Mouse (Mus musculus) forebrain, embryonic 16.5 days (tissue): ENCODE measurements around the gene Alkbh6. TPM values are rescaled to one million over a fixed set of nuclear protein-coding genes. Genes with fewer than 3 reads are reported as not detected.

Experiments used
- ATAC-seq: fragments of 200-750 bp; cut with Nextera tagmentation; 2 replicates; pipeline ENCODE4 v1.8.0; 2017; ENCODE audit warnings: mild to moderate bottlenecking, moderate library complexity
- H3K27ac ChIP-seq: fragments of 300-500 bp; sonication (generic); 2 replicates; pipeline ENCODE4 v1.5.1; 2014; ENCODE audit warnings: low read length, control low read depth
- H3K27me3 ChIP-seq: fragments of 300-500 bp; sonication (generic); replicated peaks from 2 replicates; pipeline ENCODE4 v1.6.1; 2014; ENCODE audit warnings: low read length; ENCODE audit not compliant: control insufficient read depth, insufficient read depth
- H3K36me3 ChIP-seq: fragments of 300-500 bp; sonication (generic); 2 replicates; pipeline ENCODE4 v1.6.1; 2014; ENCODE audit not compliant: control insufficient read depth, insufficient read depth
- H3K4me1 ChIP-seq: fragments of 300-500 bp; sonication (generic); replicated peaks from 2 replicates; pipeline ENCODE4 v1.6.1; 2014; ENCODE audit warnings: low read length; ENCODE audit not compliant: control insufficient read depth, insufficient read depth
- H3K4me2 ChIP-seq: fragments of 300-500 bp; sonication (generic); 2 replicates; pipeline ENCODE4 v1.6.1; 2014; ENCODE audit warnings: mild to moderate bottlenecking, low read length, control low read depth
- H3K4me3 ChIP-seq: fragments of 300-500 bp; sonication (generic); replicated peaks from 2 replicates; pipeline ENCODE4 v1.5.1; 2014; ENCODE audit warnings: mild to moderate bottlenecking, low read length, control low read depth
- H3K9ac ChIP-seq: fragments of 300-500 bp; sonication (generic); replicated peaks from 2 replicates; pipeline ENCODE4 v1.6.1; 2014; ENCODE audit warnings: low read depth, low read length, control low read depth
- H3K9me3 ChIP-seq: fragments of 300-500 bp; sonication (generic); 2 replicates; pipeline ENCODE4 v1.6.1; 2016; ENCODE audit warnings: low read length; ENCODE audit not compliant: control insufficient read depth
- WGBS: fragments of 180-500 bp; shearing (Covaris S2); extraction: QIAGEN DNeasy Blood & Tissue Kit; methylation state at CpG from one replicate; pipeline ENCODE4 v1.1.7; 2014; 5-methylcytosine and 5-hydroxymethylcytosine counted together
- polyA plus RNA-seq: library from polyadenylated mRNA; unstranded; fragments of >200 nt; fragmentation: Nextera tagmentation; extraction: Ambion mirVana; gene quantifications from 2 replicates; pipeline ENCODE4 v1.2.1, GENCODE M21; 2015

Alkbh6 gene
- polyA plus RNA-seq, 1 experiment from 2014 or later: 104 TPM

DNA sequence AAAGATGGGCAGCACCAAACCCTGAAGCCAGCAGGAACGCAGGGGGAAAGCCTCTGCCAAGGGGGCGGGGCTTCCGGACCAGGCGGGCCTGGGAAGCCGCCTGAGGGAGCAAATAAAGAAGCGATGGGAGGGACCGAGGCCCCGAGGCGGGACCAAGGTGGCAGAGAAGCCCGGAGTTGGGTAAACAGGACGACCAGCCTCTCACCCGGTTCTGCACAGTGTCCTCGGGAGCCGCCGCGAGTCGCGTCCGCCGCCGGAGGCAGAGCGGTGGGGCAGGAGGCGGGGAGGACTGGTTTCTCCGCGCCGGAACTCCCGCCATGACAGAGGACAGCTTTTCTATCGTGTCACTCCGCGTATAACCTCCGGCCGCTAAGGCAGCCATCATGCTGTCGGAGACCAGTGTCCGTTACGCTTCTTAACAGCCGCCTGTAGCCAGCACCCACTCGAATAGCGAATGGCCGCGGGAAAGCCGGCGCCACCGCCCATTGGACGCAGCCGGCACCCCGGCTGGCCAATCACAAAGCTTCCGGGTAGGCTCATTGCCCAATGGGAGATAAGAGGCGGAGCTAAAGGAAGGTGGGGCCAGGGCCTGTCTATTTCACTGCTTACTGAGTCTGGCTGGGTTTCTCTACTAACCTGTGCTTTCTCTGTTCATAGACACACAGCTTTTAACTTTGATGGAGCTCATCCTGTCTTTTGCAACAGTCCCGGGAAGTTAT is 28.4 kb upstream of the Alkbh6 start, which contains the start of the genes Thap8 and Wdr62:
Gene Thap8, plus strand, starts transcription at position 144 of the 719 bp plus-strand sequence.
Gene Wdr62, minus strand, starts transcription at position 469 of the 719 bp plus-strand sequence.
- peak within 1 kb of the TSS; percentile 98 for H3K4me2 ChIP-seq
- peak within 1 kb of the TSS; percentile 81 for H3K4me3 ChIP-seq
- under 1% methylated on average over 49 of the region's 49 CpGs for WGBS
- H3K36me3 ChIP-seq: no peaks in the 10 kb centered on the region
- no peaks in the 10 kb centered on the region for H3K27me3 ChIP-seq
- peak; percentile 97 for ATAC-seq
- H3K4me1 ChIP-seq: peaks cover 10% of the 10 kb centered on the region
- H3K27ac ChIP-seq: peak within 1 kb of the TSS; percentile 100
- peak within 1 kb of the TSS; percentile 68 for H3K9ac ChIP-seq
- no peaks in the 10 kb centered on the region for H3K9me3 ChIP-seq

DNA sequence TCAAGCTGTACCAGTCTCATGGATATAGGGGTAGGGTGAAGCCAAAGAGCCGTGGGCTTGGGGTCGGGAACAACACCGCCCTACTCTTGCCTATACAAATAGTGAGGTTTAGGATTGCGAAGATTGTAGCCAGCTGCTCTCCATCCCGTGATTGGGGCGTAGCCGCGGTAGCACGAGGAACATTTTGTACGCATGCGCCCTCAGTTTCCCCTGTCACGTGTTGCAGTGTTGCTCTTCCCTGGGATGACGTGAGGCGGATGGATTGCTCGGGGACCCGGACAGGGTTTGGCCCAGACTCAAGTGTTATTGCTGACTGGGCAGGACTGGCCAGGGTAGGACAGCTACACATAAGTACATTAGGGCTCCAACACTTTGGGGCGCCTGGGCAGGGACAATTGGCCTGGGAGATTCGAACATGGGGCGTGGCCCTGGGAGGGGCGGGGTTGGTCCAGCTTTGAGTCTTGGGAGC is 27.8 kb upstream of the Alkbh6 start:
- peak; percentile 79 for ATAC-seq
- H3K27me3 ChIP-seq: no peaks in the 10 kb centered on the region

DNA sequence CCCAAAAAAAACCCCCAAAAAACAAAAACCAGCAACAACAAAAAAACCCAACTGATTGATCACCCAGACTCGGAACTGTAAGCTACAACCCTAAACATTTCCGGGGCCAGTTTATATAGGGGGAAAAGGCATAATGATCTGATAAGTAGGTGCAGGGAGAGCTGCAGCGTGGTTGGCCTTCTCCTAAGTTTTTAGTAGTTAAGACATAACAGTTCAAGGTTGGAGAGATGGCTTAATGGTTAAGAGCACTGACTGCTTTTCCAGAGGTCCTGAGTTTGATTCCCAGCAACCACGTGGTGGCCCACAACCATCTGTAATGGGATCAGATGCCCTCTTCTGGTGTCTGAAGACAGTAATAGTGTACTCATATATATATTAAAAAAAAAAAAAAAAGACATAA is 27.0 kb upstream of the Alkbh6 start:
- Histone ChIP-seq H3K4me3 (no peak overlapping the region), H3K4me2 (no peak overlapping the region), H3K4me1 (peaks cover 10% of the 10 kb centered on the region), H3K9me3 (no peaks in the 10 kb centered on the region), H3K36me3 (no peaks in the 10 kb centered on the region), H3K27ac (no peak overlapping the region), H3K9ac (no peak overlapping the region), H3K27me3 (no peaks in the 10 kb centered on the region)
- 80% methylated on average over 4 of the region's 4 CpGs for whole genome bisulfite sequencing
- ATAC-seq: no peak

More for the DNA sequence above, 27.8 kb upstream of the Alkbh6 start:
- Histone ChIP-seq H3K9ac (peak overlapping the region; percentile 68), H3K4me1 (peaks cover 10% of the 10 kb centered on the region), H3K9me3 (no peaks in the 10 kb centered on the region), H3K4me2 (peak overlapping the region; percentile 98), H3K4me3 (peak overlapping the region; percentile 81), H3K27ac (peak overlapping the region; percentile 100), H3K36me3 (no peaks in the 10 kb centered on the region)
- WGBS: under 1% methylated on average over 20 of the region's 20 CpGs

DNA sequence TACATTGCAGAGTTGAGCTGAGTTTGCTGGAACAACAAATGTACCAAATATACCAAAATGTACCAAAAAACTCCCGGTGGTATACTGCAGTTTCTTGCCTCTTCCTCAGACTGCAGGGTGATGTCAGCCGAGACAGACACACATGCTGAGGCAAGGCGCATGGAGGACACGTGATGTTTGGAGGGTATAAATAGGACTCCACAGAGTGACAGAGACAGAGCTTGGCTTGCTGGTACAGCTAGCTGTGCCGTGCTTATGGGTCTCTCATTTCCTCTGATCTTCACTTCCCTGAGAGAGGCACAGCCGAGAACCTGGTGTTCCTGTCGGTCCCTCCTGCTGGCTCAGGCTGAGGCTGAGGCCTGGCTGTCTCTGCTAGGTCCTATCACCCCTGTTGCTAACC is 25.8 kb upstream of the Alkbh6 start:
- H3K4me1 ChIP-seq: peaks cover 10% of the 10 kb centered on the region

DNA sequence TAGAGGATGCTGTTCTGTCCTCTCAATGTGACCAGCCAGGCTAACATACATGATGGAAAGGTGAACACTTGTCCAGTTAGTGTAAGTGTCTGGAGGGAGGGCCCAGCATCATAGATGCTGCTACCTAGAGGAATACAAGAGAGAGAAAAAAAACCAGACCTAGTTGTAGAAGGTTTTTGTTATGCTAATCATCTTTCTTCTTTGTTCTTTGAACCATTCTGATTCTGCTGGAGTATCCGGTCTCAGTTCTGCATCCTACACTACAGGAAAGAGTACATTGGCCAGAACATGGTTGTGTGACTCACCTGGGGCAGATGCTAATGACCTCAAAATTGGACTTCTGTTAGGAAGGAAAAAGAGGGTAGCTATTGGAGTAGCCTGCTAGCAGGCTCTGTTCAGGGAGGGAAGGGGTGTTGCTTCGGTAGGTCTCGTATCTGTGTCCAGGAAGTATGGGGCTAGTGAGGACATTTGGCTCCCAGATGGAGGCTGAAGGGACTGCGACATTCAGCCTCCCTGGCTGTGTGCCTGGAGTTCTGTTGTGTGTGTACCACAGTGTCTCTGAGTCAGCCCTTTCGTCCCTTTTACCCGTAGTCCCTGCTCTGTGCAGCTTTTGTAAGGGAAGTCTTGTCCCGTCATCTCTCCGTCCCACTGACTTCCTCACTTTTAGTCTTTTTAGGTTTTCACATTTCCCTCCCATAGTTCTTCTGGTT is 21.7 kb upstream of the Alkbh6 start:
- Histone ChIP-seq H3K36me3 (no peaks in the 10 kb centered on the region), H3K27ac (no peak overlapping the region), H3K4me3 (no peak overlapping the region), H3K27me3 (no peaks in the 10 kb centered on the region), H3K9ac (no peak overlapping the region), H3K4me1 (peaks cover 5% of the 10 kb centered on the region), H3K4me2 (no peak overlapping the region), H3K9me3 (no peaks in the 10 kb centered on the region)
- WGBS: 35% methylated on average over 8 of the region's 8 CpGs
- ATAC-seq: no peak

More for the DNA sequence above, 25.8 kb upstream of the Alkbh6 start:
- Histone ChIP-seq H3K9ac (no peak overlapping the region), H3K27me3 (no peaks in the 10 kb centered on the region), H3K4me3 (no peak overlapping the region), H3K4me2 (no peak overlapping the region), H3K9me3 (no peaks in the 10 kb centered on the region), H3K27ac (no peak overlapping the region), H3K36me3 (no peaks in the 10 kb centered on the region)
- no peak for ATAC-seq
- WGBS: 74% methylated on average over 7 of the region's 7 CpGs

DNA sequence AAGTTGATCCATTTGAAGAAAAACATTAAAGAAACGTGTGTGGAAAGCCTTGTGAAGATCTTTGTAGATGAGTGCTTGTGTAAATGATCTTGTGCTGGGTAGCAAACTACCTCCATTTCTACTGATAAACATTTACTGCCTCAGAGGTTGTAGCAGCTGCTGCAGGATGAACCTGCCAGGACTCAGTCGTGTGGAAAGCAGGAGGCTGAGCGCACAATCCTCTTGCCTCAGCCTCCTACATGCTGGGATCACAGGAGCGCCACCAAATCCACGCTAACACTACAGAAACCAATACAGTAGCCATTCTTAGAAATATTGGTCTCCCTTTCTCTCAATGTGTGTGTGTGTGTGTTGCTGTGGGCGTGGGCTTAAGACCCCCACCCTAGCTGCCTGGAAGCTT is 20.5 kb upstream of the Alkbh6 start:
- no peak overlapping the region for H3K27ac ChIP-seq
- WGBS: 69% methylated on average over 6 of the region's 6 CpGs
- no peak overlapping the region for H3K4me3 ChIP-seq
- H3K36me3 ChIP-seq: no peaks in the 10 kb centered on the region
- ATAC-seq: no peak
- no peaks in the 10 kb centered on the region for H3K27me3 ChIP-seq
- no peak overlapping the region for H3K4me2 ChIP-seq
- peaks cover 15% of the 10 kb centered on the region for H3K4me1 ChIP-seq
- no peak overlapping the region for H3K9ac ChIP-seq
- H3K9me3 ChIP-seq: no peaks in the 10 kb centered on the region

DNA sequence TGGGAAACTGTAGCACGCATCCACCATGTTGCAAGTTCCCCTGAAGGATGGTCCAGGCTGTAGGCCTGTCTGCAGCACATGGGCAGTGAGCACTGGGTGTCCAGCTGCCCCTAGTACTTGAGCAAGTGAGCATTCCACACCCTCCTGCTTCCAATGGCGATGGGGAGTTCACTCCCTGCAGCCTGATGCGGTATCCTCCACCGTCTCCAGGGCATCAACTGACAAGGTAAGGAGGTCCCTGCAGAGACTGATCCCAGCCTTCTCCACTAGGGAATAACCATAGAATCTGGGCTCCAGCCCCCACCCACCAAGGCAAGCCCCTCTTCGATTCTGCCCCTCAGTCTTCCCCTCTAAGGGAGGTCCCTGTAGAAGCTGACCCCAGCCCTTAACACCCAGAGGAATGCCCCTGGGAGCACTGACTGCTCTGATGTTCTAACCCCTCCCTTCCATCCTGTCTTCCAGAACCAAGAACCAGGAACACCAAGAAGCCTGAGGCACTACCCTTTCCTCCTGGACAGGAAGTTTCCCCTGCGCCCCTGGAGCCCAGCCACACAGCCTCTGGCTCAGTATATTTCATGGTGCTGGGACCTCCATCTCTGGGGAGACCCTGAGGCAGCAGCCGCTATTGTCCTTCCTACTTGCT is 19.3 kb upstream of the Alkbh6 start:
- 65% methylated on average over 7 of the region's 7 CpGs for WGBS
- no peaks in the 10 kb centered on the region for H3K27me3 ChIP-seq
- no peak for ATAC-seq
- H3K27ac ChIP-seq: no peak overlapping the region
- H3K4me2 ChIP-seq: no peak overlapping the region
- H3K4me1 ChIP-seq: peaks cover 25% of the 10 kb centered on the region
- no peak overlapping the region for H3K4me3 ChIP-seq
- H3K9ac ChIP-seq: no peak overlapping the region
- no peaks in the 10 kb centered on the region for H3K36me3 ChIP-seq
- H3K9me3 ChIP-seq: no peaks in the 10 kb centered on the region

DNA sequence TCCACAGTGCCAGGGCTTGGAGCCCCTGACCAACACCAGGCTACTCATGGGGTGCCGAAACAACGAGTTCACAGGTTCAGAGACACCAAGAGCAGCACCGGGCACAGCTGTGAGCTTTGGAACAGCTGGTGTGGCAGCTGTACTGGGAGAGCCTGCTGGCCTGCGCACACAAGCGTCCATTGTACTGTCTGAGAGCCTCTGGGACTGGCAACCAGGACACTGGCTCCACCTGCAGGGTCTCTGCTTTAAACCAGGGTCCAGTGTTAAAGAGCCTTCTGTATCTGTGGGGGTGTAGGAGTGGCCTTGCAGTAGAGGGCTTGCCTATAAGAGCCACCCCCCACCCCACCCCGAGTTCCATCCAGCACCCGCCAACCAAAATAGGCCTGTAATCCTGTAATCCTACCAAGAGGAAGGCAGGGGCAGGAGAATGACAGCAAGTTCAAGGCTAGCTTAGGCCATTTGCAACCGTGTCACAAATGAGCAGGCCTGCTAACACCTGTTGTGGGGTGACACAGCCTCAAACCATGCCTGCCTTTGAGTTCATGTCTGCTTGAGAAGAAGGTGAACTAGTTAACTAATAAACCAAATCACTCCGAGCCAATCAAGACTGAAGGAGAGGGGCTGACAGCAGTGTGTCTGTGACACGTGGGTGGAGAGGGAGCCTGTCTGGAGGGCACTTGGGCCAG is 18.7 kb upstream of the Alkbh6 start:
- H3K27me3 ChIP-seq: no peaks in the 10 kb centered on the region
- H3K27ac ChIP-seq: no peak overlapping the region
- no peaks in the 10 kb centered on the region; the same call in 1 of the 2 replicates for H3K36me3 ChIP-seq
- 53% methylated on average over 10 of the region's 10 CpGs for WGBS
- no peak overlapping the region for H3K9ac ChIP-seq
- ATAC-seq: no peak
- H3K4me2 ChIP-seq: no peak overlapping the region
- H3K4me3 ChIP-seq: no peak overlapping the region
- peaks cover 31% of the 10 kb centered on the region for H3K4me1 ChIP-seq
- H3K9me3 ChIP-seq: no peaks in the 10 kb centered on the region
